Mouse (Mus musculus): ENCODE data around the gene Mxra7. TPM values are rescaled to one million over a fixed set of nuclear protein-coding genes. Genes with fewer than 3 reads are reported as not detected.
"Not testable (repeated sequence)": the region's sequence is repeated elsewhere in the genome, so short reads cannot be mapped to it uniquely, and the experiment has no call there.

Mxra7 gene
- total RNA-seq, 2 experiments from 2014 or later: 43.3 to 48.7 TPM

GRCm38 (mm10) chr11:116847187-116848085, 19.6 kb upstream of the Mxra7 start:
- intact Hi-C loops (cut with DNase I): no loop called here
- no peak for DNase-seq

- DNase-seq: no peak
- intact Hi-C loops (cut with DNase I): no loop called here
These were observed 18.8 kb upstream of the Mxra7 start for GRCm38 (mm10) chr11:116846593-116847181.

GRCm38 (mm10) chr11:116843261-116844233, 15.7 kb upstream of the Mxra7 start, which contains the start of the genes Mettl23 and Jmjd6:
TSS of gene Mettl23 (plus strand) at chr11:116843278.
TSS of gene Jmjd6 (minus strand) at chr11:116843449.
- DNase-seq: peak; percentile 98
- intact Hi-C loops (cut with DNase I): loop anchor here (1.0 to 2.0 kb wide), 2 partner anchors 9 to 15 kb away; partner anchors contain the start of genes Mfsd11 and Mxra7

GRCm38 (mm10) chr11:116842531-116843260, 14.8 kb upstream of the Mxra7 start:
- intact Hi-C loops (cut with DNase I): loop anchor here (1.0 to 2.0 kb wide), 2 partner anchors 10 to 14 kb away; partner anchors contain the start of genes Mfsd11 and Mxra7
- DNase-seq: peak; percentile 76 to 78

GRCm38 (mm10) chr11:116840748-116841147, 12.9 kb upstream of the Mxra7 start:
- intact Hi-C loops (cut with DNase I): no loop called here
- no peak for DNase-seq

GRCm38 (mm10) chr11:116839601-116840000, 11.8 kb upstream of the Mxra7 start:
- no peak for DNase-seq
- intact Hi-C loops (cut with DNase I): no loop called here

GRCm38 (mm10) chr11:116838936-116839335, 11.1 kb upstream of the Mxra7 start:
- intact Hi-C loops (cut with DNase I): no loop called here
- DNase-seq: no peak

- intact Hi-C loops (cut with DNase I): no loop called here
- DNase-seq: no peak
These were observed 9.6 kb upstream of the Mxra7 start for GRCm38 (mm10) chr11:116837441-116837840.

GRCm38 (mm10) chr11:116836283-116836682, 8.4 kb upstream of the Mxra7 start:
- intact Hi-C loops (cut with DNase I): no loop called here
- DNase-seq: no peak

GRCm38 (mm10) chr11:116834954-116835353, 7.1 kb upstream of the Mxra7 start:
- no peak for DNase-seq
- intact Hi-C loops (cut with DNase I): no loop called here

- intact Hi-C loops (cut with DNase I): no loop called here
- DNase-seq: no peak
These were observed 4.4 kb upstream of the Mxra7 start for GRCm38 (mm10) chr11:116832172-116832685.

GRCm38 (mm10) chr11:116826550-116827504, 1.0 kb downstream of the Mxra7 start:
- peak in 1 of 2 experiments; percentile 37 for DNase-seq
- intact Hi-C loops (cut with DNase I): no loop called here

- no peak for DNase-seq
- intact Hi-C loops (cut with DNase I): no loop called here
These were observed 2.6 kb downstream of the Mxra7 start for GRCm38 (mm10) chr11:116825230-116825629.

GRCm38 (mm10) chr11:116823885-116824284, 4.0 kb downstream of the Mxra7 start:
- DNase-seq; intact Hi-C loops (cut with DNase I): not testable (repeated sequence)

GRCm38 (mm10) chr11:116823255-116823654, 4.6 kb downstream of the Mxra7 start:
- no peak for DNase-seq

GRCm38 (mm10) chr11:116822626-116823025, 5.2 kb downstream of the Mxra7 start:
- no peak for DNase-seq
- intact Hi-C loops (cut with DNase I): no loop called here

More at GRCm38 (mm10) chr11:116823255-116823654, 4.6 kb downstream of the Mxra7 start:
- intact Hi-C loops (cut with DNase I): no loop called here

GRCm38 (mm10) chr11:116822215-116822614, 5.6 kb downstream of the Mxra7 start:
- intact Hi-C loops (cut with DNase I): no loop called here
- DNase-seq: peak in 1 of 2 experiments; percentile 33

Measured in heart, postnatal 10 days (tissue).